Mouse (Mus musculus) heart, embryonic 14.5 days (tissue): Measurements from ENCODE around the gene Brf1. TPM values are rescaled to one million over a fixed set of nuclear protein-coding genes. Genes with fewer than 3 reads are reported as not detected.

Experiments used
- ATAC-seq: fragments of 200-750 bp; cut with Nextera tagmentation; 2 replicates; pipeline ENCODE4 v1.8.0; 2017; ENCODE audit warnings: low read depth, moderate TSS enrichment; ENCODE audit not compliant: insufficient number of reproducible peaks, insufficient read depth, low FRiP score
- H3K27ac ChIP-seq, 2 experiments: fragments of 200-500 bp in 1 of 2; fragments of 300-500 bp in 1 of 2; sonication (generic) in 1 of 2; replicated peaks in 1 of 2; 2 replicates each; pipeline ENCODE4 v1.5.1; 2012 to 2014; ENCODE audit warnings: low read depth in 2 of 2, low read length in 2 of 2, control low read depth in 1 of 2, mild to moderate bottlenecking in 1 of 2, mixed read lengths in 1 of 2; ENCODE audit not compliant: control insufficient read depth in 1 of 2, insufficient read depth in 1 of 2
- H3K27me3 ChIP-seq: fragments of 300-500 bp; sonication (generic); 2 replicates; pipeline ENCODE4 v1.6.1; 2014; ENCODE audit warnings: mild to moderate bottlenecking, low read length, control low read depth; ENCODE audit not compliant: control insufficient read depth, insufficient read depth
- H3K36me3 ChIP-seq: fragments of 300-500 bp; sonication (generic); 2 replicates; pipeline ENCODE4 v1.6.1; 2014; ENCODE audit warnings: mild to moderate bottlenecking, control low read depth, low read length, mixed read lengths; ENCODE audit not compliant: control insufficient read depth, insufficient read depth
- H3K4me1 ChIP-seq, 2 experiments: fragments of 200-500 bp in 1 of 2; fragments of 300-500 bp in 1 of 2; sonication (generic) in 1 of 2; 2 replicates each; pipeline ENCODE4 v1.6.1; 2012 to 2014; ENCODE audit warnings: low read length in 2 of 2, control low read depth in 1 of 2, mixed read lengths in 1 of 2; ENCODE audit not compliant: control insufficient read depth in 2 of 2, insufficient read depth in 2 of 2
- H3K4me2 ChIP-seq: fragments of 300-500 bp; sonication (generic); 2 replicates; pipeline ENCODE4 v1.6.1; 2014; ENCODE audit warnings: mild to moderate bottlenecking, low read length
- H3K4me3 ChIP-seq, 2 experiments: fragments of 200-500 bp in 1 of 2; fragments of 300-500 bp in 1 of 2; sonication (generic) in 1 of 2; 2 replicates each; pipeline ENCODE4 v1.5.1; 2012 to 2014; ENCODE audit warnings: low read length in 2 of 2, mild to moderate bottlenecking in 2 of 2, control low read depth in 1 of 2, low read depth in 1 of 2, moderate library complexity in 1 of 2; ENCODE audit not compliant: control insufficient read depth in 1 of 2, insufficient read depth in 1 of 2
- H3K9ac ChIP-seq: fragments of 300-500 bp; sonication (generic); 2 replicates; pipeline ENCODE4 v1.6.1; 2014; ENCODE audit warnings: mild to moderate bottlenecking, low read length
- H3K9me3 ChIP-seq: fragments of 300-500 bp; sonication (generic); 2 replicates; pipeline ENCODE4 v1.6.1; 2016; ENCODE audit warnings: low read length, control low read depth; ENCODE audit not compliant: control insufficient read depth
- WGBS: fragments of 180-500 bp; shearing (Covaris S2); extraction: QIAGEN DNeasy Blood & Tissue Kit; methylation state at CpG from one replicate; pipeline ENCODE4 v1.1.7; 2014; 5-methylcytosine and 5-hydroxymethylcytosine counted together
- polyA plus RNA-seq: library from polyadenylated mRNA; unstranded; fragments of >200 nt; fragmentation: Nextera tagmentation; extraction: Ambion mirVana; gene quantifications from 2 replicates; pipeline ENCODE4 v1.2.1, GENCODE M21; 2014

Brf1 gene
- polyA plus RNA-seq, 1 experiment from 2014 or later, result 40.5 TPM

GRCm38 (mm10) chr12:113011702-113012360 is 11.3 kb upstream of the Brf1 start:
- peaks cover 16 to 18% of the 10 kb centered on the region in 2 experiments for H3K4me1 ChIP-seq
- no peaks in the 10 kb centered on the region for H3K9me3 ChIP-seq
- WGBS, result 73% methylated on average over 6 of the region's 6 CpGs
- no peak overlapping the region for H3K4me3 ChIP-seq
- H3K27me3 ChIP-seq, result no peaks in the 10 kb centered on the region
- no peak overlapping the region for H3K4me2 ChIP-seq
- no peaks in the 10 kb centered on the region for H3K36me3 ChIP-seq
- no peak overlapping the region for H3K9ac ChIP-seq
- no peak for ATAC-seq
- 0 out of 4 replicates have a peak overlapping the region, but pooled peaks have one; percentile 8 to 12 for H3K27ac ChIP-seq

GRCm38 (mm10) chr12:113004993-113005392 is 4.5 kb upstream of the Brf1 start:
- 21% methylated on average over 4 of the region's 4 CpGs for WGBS
- ATAC-seq, result no peak

GRCm38 (mm10) chr12:113004011-113004410 is 3.5 kb upstream of the Brf1 start:
- Histone ChIP-seq H3K9me3 (no peaks in the 10 kb centered on the region), H3K4me1 (peaks cover 7 to 14% of the 10 kb centered on the region in 2 experiments), H3K4me2 (no peak overlapping the region), H3K27me3 (no peaks in the 10 kb centered on the region), H3K36me3 (no peaks in the 10 kb centered on the region), H3K27ac (no peak overlapping the region), H3K9ac (no peak overlapping the region), H3K4me3 (no peak overlapping the region)
- ATAC-seq, result no peak
- 82% methylated on average over 8 of the region's 8 CpGs for WGBS

More at GRCm38 (mm10) chr12:113004993-113005392, 4.5 kb upstream of the Brf1 start:
- Histone ChIP-seq H3K27ac (no peak overlapping the region), H3K36me3 (no peaks in the 10 kb centered on the region), H3K4me3 (no peak overlapping the region), H3K4me2 (no peak overlapping the region), H3K4me1 (peaks cover 7% of the 10 kb centered on the region in 2 experiments), H3K27me3 (no peaks in the 10 kb centered on the region), H3K9me3 (no peaks in the 10 kb centered on the region), H3K9ac (no peak overlapping the region)

GRCm38 (mm10) chr12:113002667-113003066 is 2.2 kb upstream of the Brf1 start:
- Histone ChIP-seq H3K4me3 (no peak overlapping the region), H3K9ac (no peak overlapping the region), H3K36me3 (no peaks in the 10 kb centered on the region), H3K4me1 (peaks cover 8 to 23% of the 10 kb centered on the region in 2 experiments), H3K27me3 (no peaks in the 10 kb centered on the region), H3K9me3 (no peaks in the 10 kb centered on the region), H3K27ac (no peak overlapping the region), H3K4me2 (no peak overlapping the region)
- no peak for ATAC-seq
- 37% methylated on average over 2 of the region's 2 CpGs for WGBS

DNA sequence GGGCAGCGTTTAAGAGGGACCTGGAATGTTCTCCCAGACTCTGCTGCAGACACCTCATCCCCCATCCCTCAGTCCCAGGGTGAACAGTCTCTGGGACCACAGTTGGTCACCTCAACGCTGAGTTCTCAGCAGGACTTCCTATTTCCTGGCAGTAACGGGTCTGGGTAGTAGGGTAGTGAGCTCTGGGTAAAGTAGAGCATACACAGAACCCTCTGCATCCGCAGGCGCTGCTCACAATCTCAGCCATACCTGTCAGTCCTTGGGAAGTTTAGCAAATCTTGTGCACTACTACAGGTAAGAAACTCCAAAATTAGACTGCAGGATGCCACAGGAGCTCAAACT is 600 bp upstream of the Brf1 start:
- H3K9ac ChIP-seq, result peak overlapping the region; percentile 67
- H3K4me1 ChIP-seq, result peaks cover 10 to 28% of the 10 kb centered on the region in 2 experiments
- peak overlapping the region; percentile 62 to 91 for H3K4me3 ChIP-seq
- no peaks in the 10 kb centered on the region for H3K27me3 ChIP-seq
- no peak for ATAC-seq
- peak overlapping the region; percentile 66 for H3K4me2 ChIP-seq
- no peaks in the 10 kb centered on the region for H3K9me3 ChIP-seq
- 1% methylated on average over 5 of the region's 5 CpGs for WGBS
- H3K36me3 ChIP-seq, result no peaks in the 10 kb centered on the region
- peak overlapping the region; percentile 83 to 97 for H3K27ac ChIP-seq

- no peak; the same call in 1 of the 2 replicates for ATAC-seq
- peak overlapping the region; percentile 96 for H3K9ac ChIP-seq
- peak overlapping the region; percentile 81 for H3K4me2 ChIP-seq
- H3K4me3 ChIP-seq, result peak overlapping the region; percentile 91 to 97
- no peaks in the 10 kb centered on the region for H3K9me3 ChIP-seq
- H3K4me1 ChIP-seq, result peaks cover 10 to 28% of the 10 kb centered on the region in 2 experiments
- WGBS, result 1% methylated on average over 56 of the region's 56 CpGs
- H3K27ac ChIP-seq, result peak overlapping the region; percentile 83 to 98
- no peaks in the 10 kb centered on the region for H3K36me3 ChIP-seq
- no peaks in the 10 kb centered on the region for H3K27me3 ChIP-seq
Measured at GRCm38 (mm10) chr12:112999569-113000293, 773 bp downstream of the Brf1 start.

- Histone ChIP-seq H3K9me3 (no peaks in the 10 kb centered on the region), H3K4me3 (no peak overlapping the region), H3K4me2 (no peak overlapping the region), H3K27ac (no peak overlapping the region), H3K4me1 (peaks cover 7 to 26% of the 10 kb centered on the region in 2 experiments; a peak in 2 of 4 replicates), H3K36me3 (peaks cover 18% of the 10 kb centered on the region), H3K27me3 (no peaks in the 10 kb centered on the region), H3K9ac (no peak overlapping the region)
- WGBS, result 72% methylated on average over 4 of the region's 4 CpGs
- no peak for ATAC-seq
Measured at GRCm38 (mm10) chr12:112994153-112994552, 6.4 kb downstream of the Brf1 start.
